Mouse (Mus musculus) gastrocnemius, postnatal 14 days (tissue): ENCODE measurements at regions not wholly inside any gene's neighbourhood (a gene's known extent, or its start where the extent isn't known, plus 50 kb on each side); places are given as distances from the start of the nearest gene placed in this dataset.
A peak's percentile ranks its signal among the peaks of the same experiment; 100 is the strongest.
"Not testable (repeated sequence)": the region's sequence is repeated elsewhere in the genome, so short reads cannot be mapped to it uniquely, and the experiment has no call there.

Source experiments
- DNase-seq: peaks from one replicate; pipeline ENCODE4 v3.0.0; 2021; ENCODE audit warnings: mixed read lengths
- intact Hi-C: fragments of 180-260 bp; cut with DNase I; formaldehyde crosslinking; loops from one replicate; pipeline ENCODE4 v1.15.1; 2025; ENCODE audit warnings: low total_unique reads

- intact Hi-C loops, result no loop called here
- DNase-seq, result no peak
These were observed 329.8 kb upstream of the Hsf2 start for GRCm38 (mm10) chr10:57156426-57156825.

DNA sequence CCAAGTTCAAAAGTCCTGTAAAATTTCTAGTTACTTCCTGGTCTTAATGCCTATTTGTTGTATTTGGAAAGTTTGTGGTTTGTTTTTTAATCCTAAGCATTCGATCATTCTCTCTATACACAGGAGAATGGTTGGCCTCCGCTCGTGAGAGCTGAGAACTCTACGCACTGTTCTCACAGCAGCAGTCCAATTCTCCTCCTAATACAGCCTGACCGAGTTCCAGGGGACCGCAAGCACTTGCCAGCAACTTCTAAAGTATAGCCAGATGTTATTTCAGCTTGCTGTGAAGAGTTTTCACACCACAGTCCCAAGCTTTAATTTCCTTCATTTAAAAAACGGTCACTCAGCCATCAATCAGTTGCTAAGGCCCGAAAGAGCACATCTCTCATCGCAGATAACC, 329.3 kb upstream of the Hsf2 start:
- peak; percentile 63 for DNase-seq
- intact Hi-C loops, result no loop called here

- no peak for DNase-seq
- intact Hi-C loops, result no loop called here
These were observed 325.6 kb upstream of the Hsf2 start for GRCm38 (mm10) chr10:57160546-57160945.

GRCm38 (mm10) chr10:57163359-57163758, 322.8 kb upstream of the Hsf2 start:
- intact Hi-C loops, result no loop called here
- no peak for DNase-seq

- peak; percentile 45 for DNase-seq
- intact Hi-C loops, result no loop called here
These were observed 302.6 kb upstream of the Hsf2 start for GRCm38 (mm10) chr10:57183560-57183959.

- intact Hi-C loops, result no loop called here
- no peak for DNase-seq
These were observed 275.5 kb upstream of the Hsf2 start for GRCm38 (mm10) chr10:57210701-57211100.

- peak; percentile 6 for DNase-seq
These were observed 255.1 kb upstream of the Hsf2 start for GRCm38 (mm10) chr10:57231117-57231516.

DNA sequence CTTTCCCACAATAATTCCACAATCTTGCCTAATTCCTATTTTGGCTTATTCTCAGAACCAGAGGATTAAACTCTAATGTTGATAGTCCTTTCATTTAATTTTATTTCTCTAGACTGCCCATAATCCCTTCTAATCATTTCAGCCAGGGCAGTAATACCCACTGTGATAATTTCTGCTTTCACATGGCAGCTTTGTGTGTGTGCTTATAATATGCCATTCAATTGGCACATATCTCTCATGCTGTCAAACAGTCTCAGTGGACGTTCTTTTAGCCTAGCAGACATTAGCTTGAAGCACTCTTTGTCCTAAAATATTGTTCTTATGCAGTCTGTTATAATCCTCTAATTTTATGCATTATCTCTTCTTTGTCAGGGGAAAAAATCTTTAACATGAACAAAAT, 205.0 kb upstream of the Hsf2 start:
- intact Hi-C loops, result no loop called here
- no peak for DNase-seq

More at GRCm38 (mm10) chr10:57231117-57231516, 255.1 kb upstream of the Hsf2 start:
- intact Hi-C loops, result no loop called here

- intact Hi-C loops, result no loop called here
- DNase-seq, result peak; percentile 14
These were observed 203.3 kb upstream of the Hsf2 start for GRCm38 (mm10) chr10:57282896-57283295.

DNA sequence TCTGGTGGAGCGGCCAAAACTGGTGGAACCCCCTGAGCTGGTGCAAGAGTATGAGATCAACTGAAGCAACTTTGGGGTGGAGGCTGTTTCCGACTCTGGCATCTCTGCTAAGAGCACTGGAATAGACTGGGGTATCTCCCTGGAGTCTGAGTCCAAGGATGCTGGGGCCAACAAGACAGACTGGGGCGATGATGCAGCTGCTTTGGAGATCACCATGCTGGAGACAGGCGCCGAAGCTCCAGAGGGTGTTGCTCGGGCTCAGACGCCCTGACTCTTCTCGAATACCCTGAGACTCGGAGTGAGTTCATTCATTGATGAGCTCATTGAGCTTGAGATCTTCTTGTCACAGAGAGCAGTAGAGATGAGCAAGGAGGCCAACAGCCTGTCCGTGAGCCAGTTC, 194.6 kb upstream of the Hsf2 start:
- intact Hi-C loops, result no loop called here
- no peak for DNase-seq

GRCm38 (mm10) chr10:57313799-57314198, 172.4 kb upstream of the Hsf2 start:
- no peak for DNase-seq
- intact Hi-C loops, result no loop called here

GRCm38 (mm10) chr10:57317067-57317466, 169.1 kb upstream of the Hsf2 start:
- no peak for DNase-seq
- intact Hi-C loops, result no loop called here

- intact Hi-C loops, result no loop called here
- no peak for DNase-seq
These were observed 167.0 kb upstream of the Hsf2 start for GRCm38 (mm10) chr10:57319171-57319570.

DNA sequence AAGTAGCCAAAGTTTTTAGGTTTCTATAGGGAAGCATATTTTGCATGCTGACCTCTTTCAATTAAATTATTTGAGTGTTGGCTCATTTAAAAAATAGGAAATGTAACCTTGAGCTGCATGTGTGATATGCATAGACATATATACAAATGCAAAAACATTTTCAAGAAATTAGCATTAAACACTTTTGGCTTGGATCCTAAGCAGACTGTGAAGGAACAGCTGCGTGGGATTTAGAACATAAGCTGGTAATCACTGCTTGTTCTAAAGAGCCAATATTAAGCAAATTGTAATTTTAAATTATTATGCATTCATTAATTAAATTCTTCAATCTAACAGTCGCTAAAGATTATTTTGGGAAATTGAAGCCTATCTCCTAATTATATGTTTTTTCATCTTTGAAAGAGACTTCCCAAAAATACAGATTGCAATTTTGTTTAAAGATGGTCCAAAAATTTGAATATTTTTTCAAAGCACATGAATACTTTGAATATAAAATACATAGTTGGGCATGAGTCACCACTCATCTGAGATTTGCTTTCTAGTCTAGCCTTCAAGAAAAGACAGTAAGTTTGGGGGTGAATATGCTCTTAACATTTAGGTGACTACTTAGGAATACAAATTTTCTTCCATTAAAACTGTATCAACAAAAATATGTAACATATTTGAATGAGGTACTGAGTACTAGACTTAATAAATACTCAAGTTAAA, 163.3 kb upstream of the Hsf2 start:
- intact Hi-C loops, result no loop called here
- DNase-seq, result no peak

DNA sequence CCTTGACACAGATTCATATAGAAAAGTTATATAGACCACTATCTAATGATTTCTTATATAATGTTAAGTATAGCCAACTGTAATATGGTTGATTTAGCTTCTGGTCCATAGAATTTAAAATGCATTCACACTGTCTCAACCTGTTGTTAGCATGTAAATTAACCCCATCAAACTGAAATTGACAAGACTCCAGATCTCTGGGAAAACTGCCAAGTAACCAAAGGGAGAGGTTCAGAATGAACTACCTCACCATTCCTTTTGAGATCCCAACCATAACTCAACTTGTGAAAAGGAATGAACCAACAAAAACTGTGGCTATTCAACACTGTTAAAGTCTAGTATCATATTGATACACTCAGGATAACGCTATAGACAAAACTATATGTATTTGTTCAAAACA, 162.0 kb upstream of the Hsf2 start:
- intact Hi-C loops, result no loop called here
- no peak for DNase-seq

GRCm38 (mm10) chr10:57362781-57363180, 123.4 kb upstream of the Hsf2 start:
- DNase-seq, intact Hi-C loops: not testable (repeated sequence)
